Mouse (Mus musculus) ovary, postnatal 10 days (tissue): Measurements from ENCODE around the gene Cacna2d4.

Experiments used
- DNase-seq: peaks from one replicate; pipeline ENCODE4 v3.0.0; 2022; ENCODE audit warnings: low spot score

Cacna2d4 gene

DNA sequence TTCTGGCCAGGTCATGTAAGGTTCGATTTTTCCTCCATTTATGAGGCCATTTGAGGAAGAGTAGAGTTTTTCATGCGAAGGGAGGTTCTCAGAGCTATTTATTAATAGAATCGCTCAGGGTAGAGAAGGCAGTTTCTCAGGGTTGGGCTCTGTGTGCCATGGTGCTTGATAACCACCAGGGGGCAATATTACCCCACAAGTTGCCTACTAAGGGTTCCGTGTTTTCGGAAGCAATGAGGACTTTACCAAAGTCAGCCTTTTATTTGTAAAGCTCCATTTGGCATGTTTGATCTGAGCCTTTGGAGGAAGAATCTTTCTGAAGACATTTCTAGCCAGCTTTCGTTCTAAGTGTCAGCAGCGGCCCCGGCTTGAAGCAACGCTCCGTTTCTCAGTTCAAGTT, 16.0 kb upstream of the Cacna2d4 start:
- DNase-seq, result no peak

DNA sequence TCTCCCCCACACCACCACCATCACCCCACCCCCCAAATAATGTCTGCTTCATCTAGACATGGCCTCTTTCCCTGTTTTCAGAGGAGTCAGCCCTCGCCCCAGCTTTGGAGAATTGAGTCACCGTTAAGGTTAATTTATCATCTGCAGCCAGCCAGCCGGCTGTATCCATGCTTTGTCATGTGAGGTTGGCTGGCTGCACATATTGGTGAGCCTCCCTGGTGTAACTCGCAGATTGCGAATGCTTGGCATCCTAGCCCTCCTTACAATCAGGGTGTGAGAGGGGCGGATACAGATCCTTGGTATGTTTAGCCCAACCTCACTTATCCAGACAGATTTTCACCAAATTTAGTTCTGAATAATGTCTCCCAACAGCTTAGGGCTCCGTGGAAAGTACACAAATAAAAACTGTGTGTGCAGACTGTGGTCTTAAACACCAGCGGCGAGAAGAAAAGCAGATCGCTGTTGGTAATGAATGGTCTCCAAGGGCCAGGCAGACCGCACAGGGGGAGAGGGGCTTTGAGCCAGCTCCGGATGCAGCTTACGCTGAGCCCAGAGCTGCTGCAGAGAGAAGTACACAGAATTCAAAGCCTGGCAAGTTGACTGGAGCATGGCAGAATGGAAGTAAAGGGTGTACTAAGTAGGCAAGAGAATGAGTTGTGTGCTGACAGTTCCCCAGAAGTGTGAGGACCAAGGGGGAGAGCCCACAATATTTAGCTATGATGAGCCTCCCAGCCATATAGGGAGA, 11.7 kb upstream of the Cacna2d4 start:
- DNase-seq, result no peak

DNA sequence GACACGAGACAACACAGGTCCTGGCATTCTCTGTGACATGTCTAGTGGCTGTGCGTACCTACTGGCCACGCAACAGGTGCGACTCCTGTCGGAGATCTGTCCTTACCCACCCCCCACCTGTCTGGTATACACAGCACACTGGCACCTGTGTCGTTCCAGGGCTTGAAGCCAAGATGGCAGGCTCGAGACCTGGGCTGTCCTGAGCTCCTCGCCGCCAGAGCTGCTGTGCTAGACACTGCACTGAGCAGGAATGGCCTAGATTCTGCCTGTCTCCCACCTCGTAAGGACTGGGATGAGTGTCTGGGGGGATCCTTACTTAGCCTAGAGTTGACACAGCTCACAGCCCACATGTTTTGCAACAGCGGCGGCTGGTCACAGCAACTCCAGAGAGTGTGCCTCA, 11.1 kb upstream of the Cacna2d4 start:
- DNase-seq, result no peak

DNA sequence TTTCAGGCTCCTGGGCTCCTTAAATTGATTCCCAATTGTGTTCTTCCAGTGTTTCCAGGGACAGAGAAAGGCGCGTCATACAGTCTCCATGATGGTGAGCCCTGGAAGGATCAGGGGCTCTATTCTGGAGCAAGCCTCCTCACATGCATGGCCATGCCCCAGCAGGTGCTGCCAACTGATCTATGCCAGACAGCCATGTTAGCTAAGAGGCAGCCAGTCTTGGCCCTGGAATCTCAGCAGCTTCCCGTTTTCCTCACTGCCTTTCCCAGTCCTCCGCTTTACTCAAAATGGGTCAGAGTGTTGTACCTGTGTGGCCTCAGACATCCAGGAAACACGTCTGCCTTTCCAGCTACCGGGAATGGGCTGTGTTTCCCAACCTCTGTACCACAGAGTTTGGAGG, 10.6 kb upstream of the Cacna2d4 start:
- DNase-seq, result no peak

DNA sequence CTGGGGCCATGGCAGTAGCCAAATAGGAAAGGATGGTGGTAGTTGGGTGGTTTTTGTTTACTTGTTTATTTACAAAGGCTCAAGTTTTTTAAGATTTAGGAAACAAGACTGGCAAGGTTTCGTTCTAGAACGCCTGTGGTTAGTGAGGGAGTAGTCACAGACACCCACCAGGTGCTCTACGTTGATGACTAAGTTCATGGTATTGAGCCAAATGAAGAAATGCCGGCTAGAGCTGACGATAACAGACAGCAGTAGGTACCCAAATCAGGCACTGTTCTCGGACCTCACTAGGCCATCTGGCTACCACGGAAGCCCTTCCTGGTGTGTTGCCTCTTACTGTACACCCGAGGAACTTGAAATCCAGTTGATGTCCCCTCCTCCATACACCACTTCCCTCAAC, 9.3 kb upstream of the Cacna2d4 start:
- no peak for DNase-seq

GRCm38 (mm10) chr6:119228861-119229603, 7.3 kb upstream of the Cacna2d4 start:
- DNase-seq, result no peak

DNA sequence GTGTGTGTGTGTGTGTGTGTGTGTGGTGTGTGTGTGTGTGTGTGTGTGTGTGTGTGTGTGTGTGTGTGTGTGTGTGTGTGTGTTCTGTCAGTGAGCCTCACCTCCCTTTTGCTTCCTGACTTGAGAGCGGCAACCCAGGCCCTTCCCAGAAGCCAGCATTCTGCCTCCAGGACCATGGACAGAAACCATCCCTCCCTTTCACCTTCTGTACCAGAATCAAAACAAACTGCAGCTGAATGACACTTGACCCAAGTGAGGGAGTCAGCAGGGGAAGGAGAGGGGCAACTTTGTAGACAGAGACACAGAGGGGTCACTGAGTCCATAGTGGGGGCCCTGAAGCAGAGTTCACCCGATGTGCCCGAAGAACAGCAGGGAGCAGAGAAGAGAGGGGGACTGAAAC, 3.3 kb upstream of the Cacna2d4 start:
- no peak for DNase-seq

- DNase-seq, result no peak
Measured at GRCm38 (mm10) chr6:119235441-119235840, 885 bp upstream of the Cacna2d4 start.

DNA sequence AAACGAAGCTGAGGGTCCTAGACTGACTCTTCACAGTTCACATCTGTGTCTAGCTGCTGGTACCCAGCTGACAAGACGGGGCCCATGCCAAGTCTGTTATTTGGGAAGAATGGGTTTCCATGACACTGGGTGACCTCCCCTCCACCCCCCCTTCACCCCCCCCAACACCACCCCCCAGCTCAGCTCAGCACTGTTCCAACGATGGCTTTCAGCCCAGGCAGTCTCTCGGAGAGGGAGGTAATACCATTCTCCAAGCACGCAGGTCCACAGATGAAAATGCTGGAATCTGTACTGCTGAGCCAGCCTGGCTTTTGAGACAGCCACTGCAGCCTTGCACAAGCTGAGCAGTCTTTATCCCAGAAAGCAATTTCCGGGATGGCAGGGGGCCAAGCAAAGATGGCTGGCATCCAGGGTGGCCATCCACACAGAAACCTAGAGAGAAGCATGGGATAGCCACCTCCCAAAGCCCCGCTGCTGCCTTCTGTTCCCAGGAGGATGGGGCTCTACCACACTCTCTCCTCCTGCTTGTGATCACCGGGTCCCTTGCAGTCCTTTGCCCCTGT, 1.2 kb downstream of the Cacna2d4 start:
- DNase-seq, result no peak

DNA sequence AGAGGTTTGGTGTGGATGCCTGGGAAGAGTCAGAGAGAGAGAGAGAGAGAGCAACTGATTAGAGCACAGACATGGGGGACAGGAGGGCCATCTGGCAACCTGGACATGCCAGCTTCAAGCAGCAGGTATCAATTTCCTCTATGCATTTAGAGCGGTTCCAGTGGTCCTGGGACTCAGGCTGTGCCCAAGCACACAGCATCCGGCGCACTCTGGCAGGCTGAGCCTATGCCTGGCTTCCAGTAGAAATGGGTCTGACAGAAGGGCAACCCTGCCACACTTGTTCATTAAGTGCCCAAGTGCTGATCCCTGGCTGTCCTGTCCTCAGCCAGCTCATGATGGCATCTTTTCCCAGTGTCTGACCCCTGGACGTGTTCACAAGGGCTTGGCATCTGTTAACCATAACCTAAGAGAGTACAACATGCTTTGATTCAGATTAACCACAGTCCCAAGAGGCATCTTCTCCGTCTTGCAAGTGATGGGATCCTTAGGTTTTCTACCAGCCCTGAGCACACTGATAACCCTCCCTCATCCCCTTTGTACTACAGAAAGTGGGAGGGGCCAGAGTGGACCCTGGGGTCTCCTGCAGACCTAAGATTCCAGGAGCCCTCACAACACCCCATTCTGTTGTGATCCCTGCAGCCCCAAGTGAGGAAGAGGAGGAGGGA, 3.1 kb downstream of the Cacna2d4 start:
- DNase-seq, result no peak

- DNase-seq, result no peak
Measured at GRCm38 (mm10) chr6:119240256-119240655, 3.9 kb downstream of the Cacna2d4 start.

DNA sequence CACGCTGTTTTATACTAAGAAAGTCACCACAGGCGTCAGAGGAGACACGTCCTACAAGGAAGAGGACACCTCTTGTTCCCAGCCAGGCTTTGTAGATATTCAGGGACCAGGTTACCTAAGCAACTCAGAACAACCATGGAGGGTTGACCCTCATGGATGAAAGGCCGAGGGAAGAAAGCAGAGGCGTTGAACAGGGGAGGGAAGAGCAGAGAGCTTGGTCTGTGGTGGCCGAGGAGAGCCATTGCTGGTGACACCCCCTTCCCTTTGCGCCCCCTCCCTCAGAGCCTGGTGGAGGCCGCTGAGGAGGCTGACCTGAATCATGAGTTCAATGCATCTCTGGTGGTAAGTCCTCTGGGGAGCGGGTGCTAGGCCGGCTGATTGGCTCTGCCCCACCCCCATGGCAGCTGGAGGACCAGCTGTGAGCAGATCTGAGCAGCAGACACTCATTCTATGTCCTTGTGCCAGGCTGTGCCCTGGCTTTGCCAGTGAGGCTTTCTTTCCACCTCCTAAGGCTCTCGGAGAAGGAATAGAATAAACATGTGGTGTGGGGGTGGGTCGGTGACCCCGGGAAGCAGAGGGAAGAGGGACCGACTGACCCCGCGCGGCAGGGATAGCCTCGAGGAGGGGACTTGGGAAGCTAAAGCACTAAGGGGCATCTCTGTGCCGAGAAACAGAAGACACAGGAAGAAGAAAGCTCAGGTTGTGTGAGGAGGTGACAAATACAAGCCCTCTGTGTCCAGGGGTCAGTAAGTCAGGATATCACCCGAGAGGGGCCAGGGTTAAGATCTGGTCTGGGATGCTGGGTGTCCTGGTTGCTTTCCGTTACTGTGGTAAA, 4.8 kb downstream of the Cacna2d4 start:
- no peak for DNase-seq

DNA sequence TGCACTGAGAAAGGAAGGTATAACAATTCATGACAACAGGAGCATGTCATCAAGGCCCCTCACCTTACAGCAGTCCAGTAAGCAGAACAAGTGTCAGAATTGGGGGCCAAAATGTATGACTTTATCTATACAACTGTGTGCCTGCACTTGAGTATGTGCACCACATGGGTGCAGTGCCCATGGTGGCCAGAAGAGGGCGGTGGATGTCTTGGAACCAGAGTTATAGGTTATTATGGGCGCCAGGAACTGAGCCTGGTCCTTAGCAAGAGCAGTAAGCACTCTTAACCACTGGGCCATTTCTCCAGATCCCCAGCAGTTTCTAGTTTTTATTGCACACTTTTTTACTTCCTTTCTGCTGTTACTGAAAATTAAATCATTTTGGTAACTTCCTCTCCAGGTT, 9.8 kb downstream of the Cacna2d4 start:
- no peak for DNase-seq

DNA sequence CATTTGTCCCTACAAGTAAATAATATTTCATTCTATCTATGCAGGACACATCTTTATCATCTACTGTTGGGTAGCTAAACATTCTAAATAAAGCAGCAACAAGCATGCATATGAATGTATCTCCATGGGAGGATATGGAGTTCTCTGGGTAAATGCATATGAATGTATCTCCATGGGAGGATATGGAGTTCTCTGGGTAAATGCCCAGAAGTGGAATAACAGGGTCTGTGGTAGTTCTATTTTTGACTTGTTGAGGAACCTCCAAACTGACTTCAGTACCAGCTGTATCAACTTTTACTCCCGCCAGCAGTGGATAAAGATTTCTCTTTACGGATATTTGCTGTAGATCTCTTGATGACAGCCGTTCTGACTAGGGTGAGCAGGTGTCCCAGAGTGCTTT, 12.3 kb downstream of the Cacna2d4 start:
- DNase-seq, result no peak

- no peak for DNase-seq
Measured at GRCm38 (mm10) chr6:119249726-119250125, 13.4 kb downstream of the Cacna2d4 start.

DNA sequence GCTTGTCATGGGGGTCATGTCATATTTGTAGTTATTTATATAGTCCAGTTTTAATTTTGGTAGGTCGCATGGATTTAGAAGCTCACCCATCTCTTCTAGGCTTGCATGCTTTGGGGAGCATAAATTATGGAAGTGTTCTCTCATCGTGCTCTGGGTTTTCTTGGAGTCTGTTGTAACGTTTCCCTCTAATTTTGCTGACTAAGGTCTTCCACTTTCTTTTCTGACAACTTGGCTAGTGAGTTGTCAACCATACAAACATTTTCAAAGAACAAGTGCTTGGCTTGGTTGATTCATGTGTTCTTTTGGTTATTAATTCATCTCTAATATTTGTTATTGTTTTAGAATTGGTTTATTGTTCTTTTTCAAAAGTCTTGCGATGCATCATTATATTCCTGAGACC, 15.4 kb downstream of the Cacna2d4 start:
- no peak for DNase-seq

- no peak for DNase-seq
Measured at GRCm38 (mm10) chr6:119276713-119277112, 40.4 kb downstream of the Cacna2d4 start.

DNA sequence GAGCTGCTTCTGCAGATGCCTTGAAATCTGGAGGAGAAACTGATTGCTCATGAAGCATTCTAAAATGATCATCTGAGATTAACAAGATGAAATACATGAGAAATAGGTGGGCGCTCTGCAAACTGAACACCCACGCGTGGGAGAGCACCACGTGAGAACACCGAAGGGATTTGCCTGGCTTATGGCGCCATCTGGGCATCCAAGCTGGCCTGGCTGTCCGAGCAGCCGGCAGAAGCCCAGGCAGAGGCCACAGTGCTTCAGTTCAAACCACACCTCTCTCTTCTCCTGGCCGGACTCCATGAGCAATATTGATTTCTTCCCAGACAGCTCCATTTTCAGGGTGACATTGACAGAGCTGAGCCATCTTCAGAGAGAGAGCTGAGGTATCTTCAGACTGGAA, 44.4 kb downstream of the Cacna2d4 start:
- no peak for DNase-seq

DNA sequence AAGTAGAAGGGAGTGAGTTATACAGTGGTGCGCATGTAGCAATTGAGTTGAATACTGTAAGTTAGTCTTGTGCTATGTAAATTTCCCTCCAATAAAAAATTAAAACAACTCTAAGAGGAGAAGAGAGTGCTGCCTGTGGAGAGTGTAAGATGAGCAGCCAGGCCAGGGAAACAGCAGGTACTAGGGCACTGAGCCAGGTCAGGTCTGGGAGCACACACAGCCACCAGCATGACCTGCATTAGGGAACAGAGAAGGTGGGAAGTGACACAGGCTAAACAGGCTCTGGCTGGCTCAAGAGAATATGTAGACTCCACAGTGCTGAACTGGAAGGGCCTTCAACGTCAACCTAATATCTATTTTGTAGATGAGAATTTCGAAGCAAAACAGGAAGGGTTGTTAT, 65.0 kb downstream of the Cacna2d4 start:
- DNase-seq, result no peak

GRCm38 (mm10) chr6:119303331-119303730, 67.0 kb downstream of the Cacna2d4 start:
- DNase-seq, result no peak

DNA sequence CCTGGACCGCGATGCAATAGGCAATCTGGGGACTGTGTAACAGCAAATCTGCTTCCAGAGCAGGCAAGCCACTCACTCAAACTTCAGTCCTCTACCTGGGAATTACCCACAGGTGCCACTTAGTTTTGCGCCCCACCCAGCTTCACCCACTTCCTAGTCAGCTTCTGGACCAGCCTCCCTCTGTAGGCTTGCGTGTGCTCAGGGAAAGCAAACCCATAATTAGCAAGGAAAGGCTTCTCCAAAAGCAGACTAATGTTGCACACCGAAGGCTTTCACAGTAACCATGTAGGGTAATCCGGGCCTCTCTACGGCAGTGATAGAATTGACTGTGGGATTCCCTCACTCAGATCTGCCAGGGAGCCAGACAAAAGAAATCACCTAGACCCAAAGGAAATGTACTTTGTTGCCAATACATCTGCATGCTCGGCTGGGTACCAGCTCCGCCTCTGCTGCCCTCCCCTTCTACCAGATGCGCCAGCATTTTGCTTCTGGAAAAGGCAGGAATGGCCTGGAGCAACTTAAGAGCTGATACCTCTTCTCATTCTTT, 71.6 kb downstream of the Cacna2d4 start:
- DNase-seq, result no peak

- no peak for DNase-seq
Measured at GRCm38 (mm10) chr6:119310176-119310575, 73.8 kb downstream of the Cacna2d4 start.
